Mouse (Mus musculus): ENCODE data around the gene Zbtb40. TPM values are rescaled to one million over a fixed set of nuclear protein-coding genes. Genes with fewer than 3 reads are reported as not detected.

Gene Zbtb40
- polyA plus RNA-seq, 1 experiment: 24.9 TPM

DNA sequence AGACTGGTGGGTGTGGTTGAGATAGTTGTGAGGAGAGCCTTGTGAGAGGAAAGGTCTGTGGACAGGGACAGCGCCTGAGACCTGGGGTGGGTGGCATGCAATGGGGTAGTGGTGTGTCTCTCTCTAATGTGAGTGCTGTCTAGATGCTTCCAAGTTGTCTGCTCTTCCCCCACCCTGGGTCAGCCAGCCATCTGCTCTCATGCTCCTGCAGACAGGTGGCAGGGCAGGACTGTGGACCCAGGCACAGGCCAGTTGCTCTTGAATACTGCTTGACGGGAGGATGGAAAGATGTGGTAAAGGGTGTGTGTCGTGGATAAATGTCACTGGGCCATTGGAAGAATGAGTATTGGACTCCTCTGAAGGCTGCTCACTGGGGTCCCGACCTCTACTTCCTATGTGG, 111.3 kb downstream of the Zbtb40 start:
- no peak for DNase-seq
- no peaks in the 10 kb centered on the region for H3K4me1 ChIP-seq (replicated peaks; ENCODE audit: control insufficient read depth, insufficient read depth, low read length)
- TF ChIP-seq POLR2A (IDR thresholded peaks at IDR 0.05; ENCODE audit: control insufficient read depth, extremely low read depth, insufficient read depth, low read length, poor library complexity) (no peak), CTCF (IDR thresholded peaks at IDR 0.05; ENCODE audit: borderline replicate concordance, control insufficient read depth, extremely low read depth, insufficient read depth, low read length, poor library complexity) (no peak)
- no peaks in the 10 kb centered on the region for H3K27me3 ChIP-seq (ENCODE audit: control insufficient read depth, insufficient read depth, low read length)
- H3K27ac ChIP-seq (ENCODE audit: control insufficient read depth, insufficient read depth, low read length): no peak overlapping the region
- H3K36me3 ChIP-seq (ENCODE audit: control insufficient read depth, insufficient read depth, low read length): no peaks in the 10 kb centered on the region
- 72% methylated on average over 4 of the region's 4 CpGs for WGBS
- H3K4me3 ChIP-seq (ENCODE audit: control insufficient read depth, insufficient read depth, low read length): no peak overlapping the region

DNA sequence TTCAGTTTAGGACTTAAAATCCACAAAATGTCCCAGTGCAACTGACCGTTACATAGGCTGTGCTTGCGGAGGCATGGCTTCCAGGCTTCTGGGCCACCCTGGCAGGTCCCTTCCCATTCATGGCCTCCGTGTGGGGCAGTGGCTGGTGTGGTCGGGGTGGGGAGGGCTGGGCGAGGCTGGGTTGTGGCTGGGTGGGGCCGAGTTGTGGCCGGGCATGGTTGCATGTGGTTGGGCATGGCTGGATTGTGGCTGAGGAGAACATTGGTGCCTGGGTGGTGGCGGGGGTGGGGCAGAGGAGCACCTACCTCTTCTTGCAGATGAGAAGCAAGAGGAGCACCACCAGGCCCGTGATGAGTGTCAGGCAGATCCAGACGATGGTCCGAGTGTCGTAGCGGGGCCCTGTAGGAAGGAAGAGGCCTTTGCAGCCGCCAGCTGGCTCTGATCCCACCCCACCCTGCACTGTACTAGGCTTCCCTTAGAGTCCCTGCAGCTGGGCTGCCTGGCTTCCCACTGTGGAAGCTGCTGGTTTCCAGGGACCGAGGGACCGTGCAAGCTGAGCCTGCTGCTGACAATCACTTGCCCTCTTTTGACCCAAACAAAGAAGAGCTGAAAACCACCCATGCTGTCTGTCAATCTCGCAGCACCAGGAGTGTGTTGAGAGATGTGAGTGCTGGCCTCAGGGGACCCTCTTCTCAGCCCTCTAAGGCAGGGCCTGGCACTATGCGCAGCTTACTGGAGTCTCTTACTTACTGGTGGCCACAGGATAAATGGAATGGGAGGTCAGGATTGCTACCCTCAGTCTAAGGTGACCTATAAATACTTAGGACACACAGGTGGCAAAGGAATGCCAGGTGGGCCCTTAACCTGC, 113.6 kb downstream of the Zbtb40 start:
- H3K36me3 ChIP-seq (ENCODE audit: control insufficient read depth, insufficient read depth, low read length): no peaks in the 10 kb centered on the region
- TF ChIP-seq CTCF (IDR thresholded peaks at IDR 0.05; ENCODE audit: borderline replicate concordance, control insufficient read depth, extremely low read depth, insufficient read depth, low read length, poor library complexity) (no peak), POLR2A (IDR thresholded peaks at IDR 0.05; ENCODE audit: control insufficient read depth, extremely low read depth, insufficient read depth, low read length, poor library complexity) (no peak)
- no peak overlapping the region for H3K27ac ChIP-seq (ENCODE audit: control insufficient read depth, insufficient read depth, low read length)
- no peak overlapping the region for H3K4me3 ChIP-seq (ENCODE audit: control insufficient read depth, insufficient read depth, low read length)
- H3K27me3 ChIP-seq (ENCODE audit: control insufficient read depth, insufficient read depth, low read length): no peaks in the 10 kb centered on the region
- 39% methylated on average over 18 of the region's 18 CpGs for WGBS
- no peak for DNase-seq
- no peaks in the 10 kb centered on the region for H3K4me1 ChIP-seq (replicated peaks; ENCODE audit: control insufficient read depth, insufficient read depth, low read length)

DNA sequence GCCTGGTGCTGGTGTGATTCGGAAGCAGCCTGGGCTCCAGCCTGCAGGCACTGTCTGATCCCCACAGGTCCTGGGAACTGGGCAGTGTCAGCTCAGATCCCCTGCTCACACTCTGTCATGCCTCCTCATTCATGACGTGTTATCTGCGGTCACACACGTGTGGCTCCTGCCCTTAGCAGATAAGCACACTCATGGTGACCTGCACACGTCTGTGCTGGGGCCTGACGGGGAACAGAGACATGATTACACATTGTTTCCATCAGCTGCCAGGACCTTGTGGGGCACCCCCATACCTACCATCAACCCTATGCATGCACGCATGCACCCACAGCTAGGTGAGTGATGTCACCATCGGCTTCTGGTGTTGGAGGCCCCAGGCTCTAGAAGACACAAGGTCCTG, 118.1 kb downstream of the Zbtb40 start:
- TF ChIP-seq POLR2A (IDR thresholded peaks at IDR 0.05; ENCODE audit: control insufficient read depth, extremely low read depth, insufficient read depth, low read length, poor library complexity) (no peak), CTCF (IDR thresholded peaks at IDR 0.05; ENCODE audit: borderline replicate concordance, control insufficient read depth, extremely low read depth, insufficient read depth, low read length, poor library complexity) (no peak)
- H3K4me1 ChIP-seq (replicated peaks; ENCODE audit: control insufficient read depth, insufficient read depth, low read length): no peaks in the 10 kb centered on the region
- H3K27ac ChIP-seq (ENCODE audit: control insufficient read depth, insufficient read depth, low read length): no peak overlapping the region
- no peaks in the 10 kb centered on the region for H3K27me3 ChIP-seq (ENCODE audit: control insufficient read depth, insufficient read depth, low read length)
- H3K4me3 ChIP-seq (ENCODE audit: control insufficient read depth, insufficient read depth, low read length): no peak overlapping the region
- 80% methylated on average over 8 of the region's 8 CpGs for WGBS
- DNase-seq: no peak
- no peaks in the 10 kb centered on the region for H3K36me3 ChIP-seq (ENCODE audit: control insufficient read depth, insufficient read depth, low read length)

Other genes with a start within 250 kb of the Zbtb40 start
- gene Ephb2, start 212.8 kb downstream of the Zbtb40 start, polyA plus RNA-seq (2012; rRNA removed): 15.4 and 24.1 TPM in 2 replicates
- 266 and 395 TPM in 2 replicates for gene C1qb, start 162.6 kb downstream of the Zbtb40 start, polyA plus RNA-seq (2012; rRNA removed)
- 334 and 468 TPM in 2 replicates for gene C1qc, start 155.7 kb downstream of the Zbtb40 start, polyA plus RNA-seq (2012; rRNA removed)
- 187 and 258 TPM in 2 replicates for gene C1qa, start 150.0 kb downstream of the Zbtb40 start, polyA plus RNA-seq (2012; rRNA removed)
- 0.24 and 0.38 TPM in 2 replicates for gene Epha8, start 92.0 kb downstream of the Zbtb40 start, polyA plus RNA-seq (2012; rRNA removed)
- 8.4 and 9.1 TPM in 2 replicates for gene Wnt4, start 228.7 kb upstream of the Zbtb40 start, polyA plus RNA-seq (2012; rRNA removed)

All from thymus, adult 2 months (tissue).